Mouse (Mus musculus): ENCODE results near the gene Cep152. TPM values are rescaled to one million over a fixed set of nuclear protein-coding genes. Genes with fewer than 3 reads are reported as not detected.
A peak's percentile ranks its signal among the peaks of the same experiment; 100 is the strongest.

Gene Cep152
- total and polyA plus RNA-seq, 2 experiments from 2014 or later = 1.6 to 2.4 TPM

- Histone ChIP-seq H3K27me3 (ENCODE audit: insufficient read depth, low read length) (no peaks in the 10 kb centered on the region), H3K4me3 (ENCODE audit: low read length) (no peak overlapping the region), H3K27ac (no peak overlapping the region), H3K9ac (replicated peaks; ENCODE audit: low read length) (no peak overlapping the region), H3K9me3 (ENCODE audit: low read length) (no peaks in the 10 kb centered on the region), H3K4me1 (ENCODE audit: insufficient read depth, low read length) (no peaks in the 10 kb centered on the region), H3K36me3 (ENCODE audit: insufficient read depth, low read length) (peaks cover 9% of the 10 kb centered on the region; the same call in 1 of the 2 replicates), H3K4me2 (ENCODE audit: low read depth, low read length) (no peak overlapping the region)
- DNase-seq (ENCODE audit: low spot score) = no peak
- ATAC-seq = no peak
- WGBS = 98% methylated on average over 4 of the region's 4 CpGs
- no peak for TF ChIP-seq CTCF (IDR thresholded peaks at IDR 0.05; ENCODE audit: low read depth)
Measured at GRCm38 (mm10) chr2:125591895-125592294, 33.0 kb downstream of the Cep152 start.

- no peaks in the 10 kb centered on the region for H3K27me3 ChIP-seq (ENCODE audit: insufficient read depth, low read length)
- no peak for TF ChIP-seq CTCF (IDR thresholded peaks at IDR 0.05; ENCODE audit: low read depth)
- WGBS = 96% methylated on average over 12 of the region's 12 CpGs
- H3K27ac ChIP-seq = no peak overlapping the region
- DNase-seq (ENCODE audit: low spot score) (no peak), ATAC-seq (no peak)
- H3K9ac ChIP-seq (replicated peaks; ENCODE audit: low read length) = no peak overlapping the region
- no peak overlapping the region for H3K4me3 ChIP-seq (ENCODE audit: low read length)
- H3K9me3 ChIP-seq (ENCODE audit: low read length) = no peaks in the 10 kb centered on the region
- H3K4me2 ChIP-seq (ENCODE audit: low read depth, low read length) = no peak overlapping the region
- H3K36me3 ChIP-seq (ENCODE audit: insufficient read depth, low read length) = peaks cover 19% of the 10 kb centered on the region; the same call in 1 of the 2 replicates
- no peaks in the 10 kb centered on the region for H3K4me1 ChIP-seq (ENCODE audit: insufficient read depth, low read length)
Measured at GRCm38 (mm10) chr2:125589287-125589686, 35.6 kb downstream of the Cep152 start.

- no peak overlapping the region for H3K4me2 ChIP-seq (ENCODE audit: low read depth, low read length)
- no peaks in the 10 kb centered on the region for H3K27me3 ChIP-seq (ENCODE audit: insufficient read depth, low read length)
- no peak overlapping the region for H3K4me3 ChIP-seq (ENCODE audit: low read length)
- 90% methylated on average over 5 of the region's 5 CpGs for WGBS
- no peak overlapping the region for H3K27ac ChIP-seq
- DNase-seq (ENCODE audit: low spot score) (no peak), ATAC-seq (no peak)
- H3K9ac ChIP-seq (replicated peaks; ENCODE audit: low read length) = no peak overlapping the region
- H3K4me1 ChIP-seq (ENCODE audit: insufficient read depth, low read length) = no peaks in the 10 kb centered on the region
- TF ChIP-seq CTCF (IDR thresholded peaks at IDR 0.05; ENCODE audit: low read depth) = no peak
- H3K36me3 ChIP-seq (ENCODE audit: insufficient read depth, low read length) = peaks cover 16% of the 10 kb centered on the region; the same call in 1 of the 2 replicates
- H3K9me3 ChIP-seq (ENCODE audit: low read length) = no peaks in the 10 kb centered on the region
Measured at GRCm38 (mm10) chr2:125581081-125581480, 43.8 kb downstream of the Cep152 start.

GRCm38 (mm10) chr2:125577670-125578069, 47.2 kb downstream of the Cep152 start:
- ATAC-seq (no peak), DNase-seq (ENCODE audit: low spot score) (no peak)
- H3K27ac ChIP-seq = no peak overlapping the region
- no peaks in the 10 kb centered on the region for H3K9me3 ChIP-seq (ENCODE audit: low read length)
- H3K27me3 ChIP-seq (ENCODE audit: insufficient read depth, low read length) = no peaks in the 10 kb centered on the region
- H3K9ac ChIP-seq (replicated peaks; ENCODE audit: low read length) = no peak overlapping the region
- no peak overlapping the region for H3K4me3 ChIP-seq (ENCODE audit: low read length)
- H3K4me2 ChIP-seq (ENCODE audit: low read depth, low read length) = no peak overlapping the region
- TF ChIP-seq CTCF (IDR thresholded peaks at IDR 0.05; ENCODE audit: low read depth) = no peak
- 86% methylated on average over 4 of the region's 4 CpGs for WGBS
- no peaks in the 10 kb centered on the region for H3K4me1 ChIP-seq (ENCODE audit: insufficient read depth, low read length)
- H3K36me3 ChIP-seq (ENCODE audit: insufficient read depth, low read length) = peaks cover 14% of the 10 kb centered on the region; the same call in 1 of the 2 replicates

GRCm38 (mm10) chr2:125576498-125576897, 48.4 kb downstream of the Cep152 start:
- DNase-seq (ENCODE audit: low spot score) = no peak
- ATAC-seq = no peak
- 91% methylated on average over 8 of the region's 8 CpGs for WGBS
- Histone ChIP-seq H3K36me3 (ENCODE audit: insufficient read depth, low read length) (peaks cover 10% of the 10 kb centered on the region; the same call in 1 of the 2 replicates), H3K4me1 (ENCODE audit: insufficient read depth, low read length) (no peaks in the 10 kb centered on the region), H3K4me2 (ENCODE audit: low read depth, low read length) (no peak overlapping the region), H3K9ac (replicated peaks; ENCODE audit: low read length) (no peak overlapping the region), H3K27ac (no peak overlapping the region), H3K9me3 (ENCODE audit: low read length) (no peaks in the 10 kb centered on the region), H3K27me3 (ENCODE audit: insufficient read depth, low read length) (no peaks in the 10 kb centered on the region), H3K4me3 (ENCODE audit: low read length) (no peak overlapping the region)
- TF ChIP-seq CTCF (IDR thresholded peaks at IDR 0.05; ENCODE audit: low read depth) = no peak

DNA sequence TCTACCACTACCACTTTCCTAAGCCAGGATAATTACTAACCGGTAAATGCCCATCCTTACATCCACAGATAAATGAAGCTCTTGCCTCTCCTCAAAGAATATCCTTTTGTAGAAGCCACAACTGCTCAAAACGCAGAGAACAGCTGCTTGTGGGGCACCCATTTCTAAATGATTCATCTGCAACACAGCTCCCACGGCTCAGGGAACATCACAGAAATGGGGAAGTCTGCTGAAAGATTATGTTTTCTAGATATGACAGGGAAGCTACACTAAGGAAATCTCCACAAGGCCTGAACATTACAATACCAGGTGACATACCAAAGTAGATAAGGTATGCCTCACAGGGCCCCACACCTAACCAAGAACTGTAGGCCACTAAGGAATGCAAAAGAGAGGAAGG, 49.1 kb downstream of the Cep152 start:
- no peak for TF ChIP-seq CTCF (IDR thresholded peaks at IDR 0.05; ENCODE audit: low read depth)
- no peaks in the 10 kb centered on the region for H3K9me3 ChIP-seq (ENCODE audit: low read length)
- H3K4me2 ChIP-seq (ENCODE audit: low read depth, low read length) = no peak overlapping the region
- no peak overlapping the region for H3K4me3 ChIP-seq (ENCODE audit: low read length)
- DNase-seq (ENCODE audit: low spot score) = no peak
- H3K36me3 ChIP-seq (ENCODE audit: insufficient read depth, low read length) = peaks cover 16% of the 10 kb centered on the region; the same call in 1 of the 2 replicates
- no peak for ATAC-seq
- H3K27me3 ChIP-seq (ENCODE audit: insufficient read depth, low read length) = no peaks in the 10 kb centered on the region
- no peaks in the 10 kb centered on the region for H3K4me1 ChIP-seq (ENCODE audit: insufficient read depth, low read length)
- no peak overlapping the region for H3K9ac ChIP-seq (replicated peaks; ENCODE audit: low read length)
- no peak overlapping the region for H3K27ac ChIP-seq
- 90% methylated on average over 3 of the region's 3 CpGs for WGBS

DNA sequence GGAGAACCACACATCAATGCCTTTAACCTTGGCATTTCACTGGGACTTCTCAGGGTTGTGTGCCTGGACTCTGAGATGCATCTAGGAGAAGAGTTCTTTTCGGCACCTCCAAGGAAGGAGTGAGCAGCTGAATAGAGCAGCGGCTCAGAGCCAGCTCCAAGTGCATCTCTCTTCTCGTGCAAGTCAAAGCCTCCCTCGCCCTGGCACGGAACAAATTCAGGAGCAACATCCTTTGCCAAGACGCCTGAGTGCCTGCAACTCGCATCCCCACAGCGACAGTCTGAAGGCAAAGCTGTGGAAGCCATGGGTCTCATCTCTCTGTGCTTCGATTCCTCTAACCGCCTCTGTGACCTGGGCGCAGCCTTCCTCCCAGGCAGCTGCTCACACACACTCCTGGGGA, 61.0 kb downstream of the Cep152 start:
- ATAC-seq (no peak), DNase-seq (ENCODE audit: low spot score) (peak; percentile 25)
- Histone ChIP-seq H3K27ac (no peak overlapping the region), H3K9me3 (ENCODE audit: low read length) (no peaks in the 10 kb centered on the region), H3K4me3 (ENCODE audit: low read length) (no peak overlapping the region), H3K9ac (replicated peaks; ENCODE audit: low read length) (no peak overlapping the region), H3K27me3 (ENCODE audit: insufficient read depth, low read length) (no peaks in the 10 kb centered on the region), H3K36me3 (ENCODE audit: insufficient read depth, low read length) (no peaks in the 10 kb centered on the region; the same call in 1 of the 2 replicates), H3K4me2 (ENCODE audit: low read depth, low read length) (no peak overlapping the region), H3K4me1 (ENCODE audit: insufficient read depth, low read length) (no peaks in the 10 kb centered on the region)
- 85% methylated on average over 11 of the region's 11 CpGs for WGBS
- TF ChIP-seq CTCF (IDR thresholded peaks at IDR 0.05; ENCODE audit: low read depth) = no peak
